13 mouse cellular contexts compared by ENCODE assay signal in genomic region chr9:34797688-34798339, GRCm38 (mm10).
DNase-seq lines count a peak whose midpoint lies in the region; ATAC-seq and TF ChIP-seq lines count a peak whose summit lies in the region.
"Had no signal": no experiment of that assay in that cellular context is flagged by ENCODE, and none has a peak within 500 bp of the region (broad histone marks: within the 10 kb centered on the region; RNA-seq: fewer than 3 reads in every experiment).

No protein-coding gene starts in this region.

- H3K9ac ChIP-seq in heart, embryonic 16.5 days (ENCODE audit: low read length): no peak overlapping the region
- no peak overlapping the region for H3K9ac ChIP-seq in heart, embryonic 11.5 days (ENCODE audit: low read depth, low read length)
- no peak overlapping the region for H3K9ac ChIP-seq in forebrain, embryonic 13.5 days

- 48% methylated on average over 6 of the region's 6 CpGs for WGBS in heart, embryonic 16.5 days
- 55% methylated on average over 6 of the region's 6 CpGs for WGBS in heart, embryonic 11.5 days (ENCODE audit: insufficient replicate concordance)
- WGBS in limb, embryonic 10.5 days: 36% methylated on average over 6 of the region's 6 CpGs
- WGBS in thymus, adult 2 months: 63% methylated on average over 6 of the region's 6 CpGs
- WGBS in forebrain, embryonic 13.5 days: 63% methylated on average over 6 of the region's 6 CpGs

- H3K4me1 ChIP-seq in heart, embryonic 16.5 days (ENCODE audit: control insufficient read depth, insufficient read depth, low read length): no peaks in the 10 kb centered on the region
- no peaks in the 10 kb centered on the region for H3K4me1 ChIP-seq in heart, embryonic 11.5 days (ENCODE audit: control insufficient read depth, insufficient read depth, low read length)
- H3K4me1 ChIP-seq in limb, embryonic 10.5 days: peaks cover 28% of the 10 kb centered on the region
- H3K4me1 ChIP-seq in thymus, adult 2 months (replicated peaks; ENCODE audit: control insufficient read depth, insufficient read depth, low read length): no peaks in the 10 kb centered on the region
- peaks cover 6% of the 10 kb centered on the region; the same call in 1 of the 2 replicates for H3K4me1 ChIP-seq in forebrain, embryonic 13.5 days

- TF ChIP-seq CTCF in thymus, adult 2 months (IDR thresholded peaks at IDR 0.05; ENCODE audit: borderline replicate concordance, control insufficient read depth, extremely low read depth, insufficient read depth, low read length, poor library complexity): no peak

- H3K27ac ChIP-seq in heart, embryonic 16.5 days (ENCODE audit: low read length): no peak overlapping the region
- no peak overlapping the region for H3K27ac ChIP-seq in heart, embryonic 11.5 days (ENCODE audit: low read depth, low read length)
- no peak overlapping the region for H3K27ac ChIP-seq in limb, embryonic 10.5 days
- no peak overlapping the region for H3K27ac ChIP-seq in thymus, adult 2 months (ENCODE audit: control insufficient read depth, insufficient read depth, low read length)
- H3K27ac ChIP-seq in forebrain, embryonic 13.5 days: no peak overlapping the region

- no peak for TF ChIP-seq POLR2A in thymus, adult 2 months (IDR thresholded peaks at IDR 0.05; ENCODE audit: control insufficient read depth, extremely low read depth, insufficient read depth, low read length, poor library complexity)

- H3K9me3 ChIP-seq in heart, embryonic 16.5 days (replicated peaks; ENCODE audit: control insufficient read depth, low read length): no peaks in the 10 kb centered on the region
- H3K9me3 ChIP-seq in heart, embryonic 11.5 days (replicated peaks; ENCODE audit: control insufficient read depth, low read length): no peaks in the 10 kb centered on the region
- no peaks in the 10 kb centered on the region for H3K9me3 ChIP-seq in limb, embryonic 10.5 days (replicated peaks)
- H3K9me3 ChIP-seq in forebrain, embryonic 13.5 days (replicated peaks): no peaks in the 10 kb centered on the region

- no peak overlapping the region for H3K4me2 ChIP-seq in heart, embryonic 16.5 days (ENCODE audit: low read depth, low read length)
- no peak overlapping the region for H3K4me2 ChIP-seq in heart, embryonic 11.5 days
- no peak overlapping the region for H3K4me2 ChIP-seq in forebrain, embryonic 13.5 days
- H3K4me2 ChIP-seq: midbrain, embryonic 11.5 days had no signal

- no peaks in the 10 kb centered on the region for H3K27me3 ChIP-seq in heart, embryonic 16.5 days (ENCODE audit: control insufficient read depth, insufficient read depth, low read length)
- H3K27me3 ChIP-seq in heart, embryonic 11.5 days (ENCODE audit: control insufficient read depth, insufficient read depth, low read length): no peaks in the 10 kb centered on the region
- H3K27me3 ChIP-seq in limb, embryonic 10.5 days (ENCODE audit: low read depth, poor library complexity, severe bottlenecking): no peaks in the 10 kb centered on the region
- H3K27me3 ChIP-seq in thymus, adult 2 months (ENCODE audit: control insufficient read depth, insufficient read depth, low read length): no peaks in the 10 kb centered on the region
- peaks cover 2% of the 10 kb centered on the region; the same call in 1 of the 2 replicates for H3K27me3 ChIP-seq in forebrain, embryonic 13.5 days

- peak; percentile 28; the same call in 1 of the 2 replicates for ATAC-seq in heart, embryonic 16.5 days (replicated peaks; ENCODE audit: extremely low read depth, insufficient read depth, low FRiP score)
- ATAC-seq in heart, embryonic 11.5 days (replicated peaks; ENCODE audit: insufficient number of reproducible peaks, low FRiP score, low TSS enrichment): no peak
- ATAC-seq in forebrain, embryonic 13.5 days: no peak
- ATAC-seq: intestine, embryonic 16.5 days had no signal

- H3K4me3 ChIP-seq in heart, embryonic 16.5 days (ENCODE audit: low read length): no peak overlapping the region
- no peak overlapping the region for H3K4me3 ChIP-seq in heart, embryonic 11.5 days (ENCODE audit: low read depth, low read length)
- no peak overlapping the region for H3K4me3 ChIP-seq in limb, embryonic 10.5 days
- H3K4me3 ChIP-seq in thymus, adult 2 months (ENCODE audit: control insufficient read depth, insufficient read depth, low read length): no peak overlapping the region
- H3K4me3 ChIP-seq in forebrain, embryonic 13.5 days: no peak overlapping the region

- DNase-seq in NIH3T3 (ENCODE audit: low read depth): peak; percentile 58
- DNase-seq in embryo, embryonic 10.5 days (ENCODE audit: low spot score): peak; percentile 68
- DNase-seq in limb, embryonic 10.5 days (ENCODE audit: low spot score): peak; percentile 32
- no peak for DNase-seq in thymus, adult 2 months
- DNase-seq: adrenal gland, postnatal 14 days; cerebellum, adult 11-12 months; layer of hippocampus, postnatal 36 days; liver had no signal

- H3K36me3 ChIP-seq in heart, embryonic 16.5 days (ENCODE audit: control insufficient read depth, insufficient read depth): no peaks in the 10 kb centered on the region
- H3K36me3 ChIP-seq in heart, embryonic 11.5 days (ENCODE audit: control insufficient read depth, insufficient read depth, low read length): no peaks in the 10 kb centered on the region
- H3K36me3 ChIP-seq in limb, embryonic 10.5 days: no peaks in the 10 kb centered on the region
- no peaks in the 10 kb centered on the region for H3K36me3 ChIP-seq in thymus, adult 2 months (ENCODE audit: control insufficient read depth, insufficient read depth, low read length)
- no peaks in the 10 kb centered on the region for H3K36me3 ChIP-seq in forebrain, embryonic 13.5 days (ENCODE audit: poor library complexity, severe bottlenecking)
